Mouse (Mus musculus): ENCODE results near the gene Gm17535.
"Not testable (repeated sequence)": the region's sequence is repeated elsewhere in the genome, so short reads cannot be mapped to it uniquely, and the experiment has no call there.

Gene Gm17535

DNA sequence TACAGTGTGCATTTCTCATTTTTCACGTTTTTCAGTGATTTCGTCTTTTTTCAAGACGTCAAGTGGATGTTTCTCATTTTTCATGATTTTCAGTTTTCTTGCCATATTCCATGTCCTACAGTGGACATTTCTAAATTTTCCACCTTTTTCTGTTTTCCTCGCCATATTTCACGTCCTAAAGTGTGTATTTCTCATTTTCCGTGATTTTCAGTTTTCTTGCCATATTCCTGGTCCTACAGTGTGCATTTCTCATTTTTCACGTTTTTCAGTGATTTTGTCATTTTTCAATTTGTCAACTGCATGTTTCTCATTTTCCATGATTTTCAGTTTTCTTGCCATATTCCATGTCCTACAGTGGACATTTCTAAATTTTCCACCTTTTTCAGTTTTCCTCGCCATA, at the start of gene Gm17535:
TSS of gene Gm17535 (plus strand) at position 301 of the 400 bp plus-strand sequence.
- not testable (repeated sequence) for DNase-seq (ENCODE audit: low spot score)

DNA sequence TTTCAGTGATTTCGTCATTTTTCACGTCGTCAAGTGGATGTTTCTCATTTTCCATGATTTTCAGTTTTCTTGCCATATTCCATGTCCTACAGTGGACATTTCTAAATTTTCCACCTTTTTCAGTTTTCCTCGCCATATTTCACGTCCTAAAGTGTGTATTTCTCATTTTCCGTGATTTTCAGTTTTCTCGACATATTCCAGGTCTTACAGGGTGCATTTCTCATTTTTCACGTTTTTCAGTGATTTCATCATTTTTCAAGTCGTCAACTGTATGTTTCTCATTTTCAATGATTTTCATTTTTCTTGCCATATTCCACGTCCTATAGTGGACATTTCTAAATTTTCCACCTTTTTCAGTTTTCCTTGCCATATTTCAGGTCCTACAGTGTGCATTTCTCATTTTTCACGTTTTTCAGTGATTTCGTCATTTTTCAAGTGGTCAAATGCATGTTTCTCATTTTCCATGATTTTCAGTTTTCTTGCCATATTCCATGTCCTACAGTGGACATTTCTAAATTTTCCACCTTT, 33.9 kb upstream of the Gm17535 start, which contains the start of gene Gm10722:
TSS of gene Gm10722 (plus strand) at position 478 of the 528 bp plus-strand sequence.
- DNase-seq (ENCODE audit: low spot score): peak; percentile 10

DNA sequence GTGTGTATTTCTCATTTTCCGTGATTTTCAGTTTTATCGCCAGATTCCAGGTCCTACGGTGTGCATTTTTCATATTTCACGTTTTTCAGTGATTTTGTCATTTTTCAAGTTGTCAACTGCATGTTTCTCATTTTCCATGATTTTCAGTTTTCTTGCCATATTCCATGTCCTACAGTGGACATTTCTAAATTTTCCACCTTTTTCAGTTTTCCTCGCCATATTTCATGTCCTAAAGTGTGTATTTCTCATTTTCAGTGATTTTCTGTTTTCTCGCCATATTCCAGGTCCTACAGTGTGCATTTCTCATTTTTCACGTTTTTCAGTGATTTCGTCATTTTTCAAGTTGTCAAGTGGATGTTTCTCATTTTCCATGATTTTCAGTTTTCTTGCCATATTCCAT, 33.4 kb upstream of the Gm17535 start:
- peak; percentile 57 for DNase-seq (ENCODE audit: low spot score)

DNA sequence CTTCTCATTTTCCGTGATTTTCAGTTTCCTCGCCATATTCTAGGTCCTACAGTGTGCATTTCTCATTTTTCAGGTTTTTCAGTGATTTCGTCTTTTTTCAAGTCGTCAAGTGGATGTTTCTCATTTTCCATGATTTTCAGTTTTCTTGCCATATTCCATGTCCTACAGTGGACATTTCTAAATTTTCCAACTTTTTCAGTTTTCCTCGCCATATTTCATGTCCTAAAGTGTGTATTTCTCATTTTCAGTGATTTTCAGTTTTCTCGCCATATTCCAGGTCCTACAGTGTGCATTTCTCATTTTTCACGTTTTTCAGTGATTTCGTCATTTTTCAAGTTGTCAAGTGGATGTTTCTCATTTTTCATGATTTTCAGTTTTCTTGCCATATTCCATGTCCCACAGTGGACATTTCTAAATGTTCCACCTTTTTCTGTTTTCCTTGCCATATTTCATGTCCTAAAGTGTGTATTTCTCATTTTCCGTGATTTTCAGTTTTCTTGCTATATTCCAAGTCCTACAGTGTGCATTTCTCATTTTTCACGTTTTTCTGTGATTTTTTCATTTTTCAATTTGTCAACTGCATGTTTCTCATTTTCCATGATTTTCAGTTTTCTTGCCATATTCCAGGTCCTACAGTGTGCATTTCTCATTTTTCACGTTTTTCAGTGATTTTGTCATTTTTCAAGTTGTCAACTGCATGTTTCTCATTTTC, 32.3 kb upstream of the Gm17535 start:
- DNase-seq (ENCODE audit: low spot score): peak; percentile 100

DNA sequence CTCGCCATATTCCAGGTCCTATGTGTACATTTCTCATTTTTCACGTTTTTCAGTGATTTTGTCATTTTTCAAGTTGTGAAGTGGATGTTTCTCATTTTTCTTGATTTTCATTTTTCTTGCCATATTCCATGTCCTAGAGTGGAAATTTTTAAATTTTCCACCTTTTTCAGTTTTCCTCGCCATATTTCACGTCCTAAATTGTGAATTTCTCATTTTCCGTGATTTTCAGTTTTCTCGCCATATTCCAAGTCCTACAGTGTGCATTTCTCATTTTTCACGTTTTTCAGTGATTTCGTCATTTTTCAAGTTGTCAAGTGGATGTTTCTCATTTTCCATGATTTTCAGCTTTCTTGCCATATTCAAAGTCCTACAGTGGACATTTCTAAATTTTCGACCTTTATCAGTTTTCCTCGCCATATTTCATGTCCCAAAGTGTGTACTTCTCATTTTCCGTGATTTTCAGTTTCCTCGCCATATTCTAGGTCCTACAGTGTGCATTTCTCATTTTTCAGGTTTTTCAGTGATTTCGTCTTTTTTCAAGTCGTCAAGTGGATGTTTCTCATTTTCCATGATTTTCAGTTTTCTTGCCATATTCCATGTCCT, 31.5 kb upstream of the Gm17535 start, which contains the start of gene Gm11168:
TSS of gene Gm11168 (plus strand) at position 553 of the 603 bp plus-strand sequence.
- DNase-seq (ENCODE audit: low spot score): not testable (repeated sequence)

DNA sequence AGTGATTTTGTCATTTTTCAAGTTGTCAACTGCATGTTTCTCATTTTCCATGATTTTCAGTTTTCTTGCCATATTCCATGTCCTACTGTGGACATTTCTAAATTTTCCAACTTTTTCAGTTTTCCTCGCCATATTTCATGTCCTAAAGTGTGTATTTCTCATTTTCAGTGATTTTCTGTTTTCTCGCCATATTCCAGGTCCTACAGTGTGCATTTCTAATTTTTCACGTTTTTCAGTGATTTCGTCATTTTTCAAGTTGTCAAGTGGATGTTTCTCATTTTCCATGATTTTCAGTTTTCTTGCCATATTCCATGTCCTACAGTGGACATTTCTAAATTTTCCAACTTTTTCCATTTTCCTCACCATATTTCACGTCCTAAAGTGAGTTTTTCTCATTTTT, 28.2 kb upstream of the Gm17535 start:
- not testable (repeated sequence) for DNase-seq (ENCODE audit: low spot score)

DNA sequence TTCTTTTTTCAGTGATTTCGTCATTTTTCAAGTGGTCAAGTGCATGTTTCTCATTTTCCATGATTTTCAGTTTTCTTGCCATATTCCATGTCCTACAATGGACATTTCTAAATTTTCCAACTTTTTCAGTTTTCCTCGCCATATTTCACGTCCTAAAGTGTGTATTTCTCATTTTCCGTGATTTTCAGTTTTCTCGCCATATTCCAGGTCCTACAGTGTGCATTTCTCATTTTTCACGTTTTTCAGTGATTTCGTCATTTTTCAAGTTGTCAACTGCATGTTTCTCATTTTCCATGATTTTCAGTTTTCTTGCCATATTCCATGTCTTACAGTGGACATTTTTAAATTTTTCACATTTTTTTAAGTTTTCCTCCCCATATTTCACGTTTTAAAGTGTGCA, 27.8 kb upstream of the Gm17535 start:
- peak; percentile 92 for DNase-seq (ENCODE audit: low spot score)

DNA sequence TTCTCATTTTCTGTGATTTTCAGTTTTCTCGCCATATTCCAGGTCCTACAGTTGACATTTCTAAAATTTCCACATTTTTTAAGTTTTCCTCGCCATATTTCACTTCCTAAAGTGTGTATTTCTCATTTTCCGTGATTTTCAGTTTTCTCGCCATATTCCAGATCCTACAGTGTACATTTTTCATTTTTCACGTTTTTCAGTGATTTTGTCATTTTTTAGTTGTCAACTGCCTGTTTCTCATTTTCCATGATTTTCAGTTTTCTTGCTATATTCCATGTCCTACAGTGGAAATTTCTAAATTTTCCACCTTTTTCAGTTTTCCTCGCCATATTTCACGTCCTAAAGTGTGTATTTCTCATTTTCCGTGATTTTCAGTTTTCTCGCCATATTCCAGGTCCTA, 27.1 kb upstream of the Gm17535 start:
- not testable (repeated sequence) for DNase-seq (ENCODE audit: low spot score)

DNA sequence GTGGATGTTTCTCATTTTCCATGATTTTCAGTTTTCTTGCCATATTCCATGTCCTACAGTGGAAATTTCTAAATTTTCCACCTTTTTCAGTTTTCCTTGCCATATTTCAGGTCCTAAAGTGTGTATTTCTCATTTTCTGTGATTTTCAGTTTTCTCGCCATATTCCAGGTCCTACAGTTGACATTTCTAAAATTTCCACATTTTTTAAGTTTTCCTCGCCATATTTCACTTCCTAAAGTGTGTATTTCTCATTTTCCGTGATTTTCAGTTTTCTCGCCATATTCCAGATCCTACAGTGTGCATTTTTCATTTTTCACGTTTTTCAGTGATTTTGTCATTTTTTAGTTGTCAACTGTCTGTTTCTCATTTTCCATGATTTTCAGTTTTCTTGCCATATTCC, 25.1 kb upstream of the Gm17535 start:
- DNase-seq (ENCODE audit: low spot score): not testable (repeated sequence)

DNA sequence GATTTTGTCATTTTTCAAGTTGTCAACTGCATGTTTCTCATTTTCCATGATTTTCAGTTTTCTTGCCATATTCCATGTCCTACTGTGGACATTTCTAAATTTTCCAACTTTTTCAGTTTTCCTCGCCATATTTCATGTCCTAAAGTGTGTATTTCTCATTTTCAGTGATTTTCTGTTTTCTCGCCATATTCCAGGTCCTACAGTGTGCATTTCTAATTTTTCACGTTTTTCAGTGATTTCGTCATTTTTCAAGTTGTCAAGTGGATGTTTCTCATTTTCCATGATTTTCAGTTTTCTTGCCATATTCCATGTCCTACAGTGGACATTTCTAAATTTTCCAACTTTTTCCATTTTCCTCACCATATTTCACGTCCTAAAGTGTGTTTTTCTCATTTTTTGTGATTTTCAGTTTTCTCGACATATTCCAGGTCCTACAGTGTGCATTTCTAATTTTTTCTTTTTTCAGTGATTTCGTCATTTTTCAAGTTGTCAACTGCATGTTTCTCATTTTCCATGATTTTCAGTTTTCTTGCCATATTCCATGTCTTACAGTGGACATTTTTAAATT, 22.3 kb upstream of the Gm17535 start:
- not testable (repeated sequence) for DNase-seq (ENCODE audit: low spot score)

DNA sequence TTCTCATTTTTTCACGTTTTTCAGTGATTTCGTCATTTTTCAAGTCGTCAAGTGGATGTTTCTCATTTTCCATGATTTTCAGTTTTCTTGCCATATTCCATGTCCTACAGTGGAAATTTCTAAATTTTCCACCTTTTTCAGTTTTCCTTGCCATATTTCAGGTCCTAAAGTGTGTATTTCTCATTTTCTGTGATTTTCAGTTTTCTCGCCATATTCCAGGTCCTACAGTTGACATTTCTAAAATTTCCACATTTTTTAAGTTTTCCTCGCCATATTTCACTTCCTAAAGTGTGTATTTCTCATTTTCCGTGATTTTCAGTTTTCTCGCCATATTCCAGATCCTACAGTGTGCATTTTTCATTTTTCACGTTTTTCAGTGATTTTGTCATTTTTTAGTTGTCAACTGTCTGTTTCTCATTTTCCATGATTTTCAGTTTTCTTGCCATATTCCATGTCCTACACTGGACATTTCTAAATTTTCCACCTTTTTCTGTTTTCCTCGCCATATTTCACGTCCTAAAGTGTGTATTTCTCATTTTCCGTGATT, 21.6 kb upstream of the Gm17535 start, which contains the start of gene Gm10721:
TSS of gene Gm10721 (plus strand) at position 408 of the 547 bp plus-strand sequence.
- not testable (repeated sequence) for DNase-seq (ENCODE audit: low spot score)

DNA sequence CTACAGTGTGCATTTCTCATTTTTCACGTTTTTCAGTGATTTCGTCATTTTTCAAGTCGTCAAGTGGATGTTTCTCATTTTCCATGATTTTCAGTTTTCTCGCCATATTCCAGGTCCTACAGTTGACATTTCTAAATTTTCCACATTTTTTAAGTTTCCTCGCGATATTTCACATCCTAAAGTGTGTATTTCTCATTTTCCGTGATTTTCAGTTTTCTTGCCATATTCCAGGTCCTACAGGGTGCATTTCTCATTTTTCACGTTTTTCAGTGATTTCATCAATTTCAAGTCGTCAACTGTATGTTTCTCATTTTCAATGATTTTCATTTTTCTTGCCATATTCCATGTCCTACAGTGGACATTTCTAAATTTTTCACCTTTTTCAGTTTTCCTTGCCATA, 19.0 kb upstream of the Gm17535 start, which contains the start of gene Gm10720:
TSS of gene Gm10720 (plus strand) at position 301 of the 400 bp plus-strand sequence.
- DNase-seq (ENCODE audit: low spot score): not testable (repeated sequence)

DNA sequence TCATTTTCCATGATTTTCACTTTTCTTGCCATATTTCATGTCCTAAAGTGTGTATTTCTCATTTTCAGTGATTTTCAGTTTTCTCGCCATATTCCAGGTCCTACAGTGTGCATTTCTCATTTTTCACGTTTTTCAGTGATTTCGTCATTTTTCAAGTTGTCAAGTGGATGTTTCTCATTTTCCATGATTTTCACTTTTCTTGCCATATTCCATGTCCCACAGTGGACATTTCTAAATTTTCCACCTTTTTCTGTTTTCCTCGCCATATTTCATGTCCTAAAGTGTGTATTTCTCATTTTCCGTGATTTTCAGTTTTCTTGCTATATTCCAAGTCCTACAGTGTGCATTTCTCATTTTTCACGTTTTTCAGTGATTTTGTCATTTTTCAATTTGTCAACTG, 18.5 kb upstream of the Gm17535 start:
- DNase-seq (ENCODE audit: low spot score): peak; percentile 13

DNA sequence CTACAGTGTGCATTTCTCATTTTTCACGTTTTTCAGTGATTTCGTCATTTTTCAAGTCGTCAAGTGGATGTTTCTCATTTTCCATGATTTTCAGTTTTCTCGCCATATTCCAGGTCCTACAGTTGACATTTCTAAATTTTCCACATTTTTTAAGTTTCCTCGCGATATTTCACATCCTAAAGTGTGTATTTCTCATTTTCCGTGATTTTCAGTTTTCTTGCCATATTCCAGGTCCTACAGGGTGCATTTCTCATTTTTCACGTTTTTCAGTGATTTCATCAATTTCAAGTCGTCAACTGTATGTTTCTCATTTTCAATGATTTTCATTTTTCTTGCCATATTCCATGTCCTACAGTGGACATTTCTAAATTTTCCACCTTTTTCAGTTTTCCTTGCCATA, 17.3 kb upstream of the Gm17535 start, which contains the start of gene Gm10719:
TSS of gene Gm10719 (plus strand) at position 301 of the 400 bp plus-strand sequence.
- DNase-seq (ENCODE audit: low spot score): not testable (repeated sequence)

DNA sequence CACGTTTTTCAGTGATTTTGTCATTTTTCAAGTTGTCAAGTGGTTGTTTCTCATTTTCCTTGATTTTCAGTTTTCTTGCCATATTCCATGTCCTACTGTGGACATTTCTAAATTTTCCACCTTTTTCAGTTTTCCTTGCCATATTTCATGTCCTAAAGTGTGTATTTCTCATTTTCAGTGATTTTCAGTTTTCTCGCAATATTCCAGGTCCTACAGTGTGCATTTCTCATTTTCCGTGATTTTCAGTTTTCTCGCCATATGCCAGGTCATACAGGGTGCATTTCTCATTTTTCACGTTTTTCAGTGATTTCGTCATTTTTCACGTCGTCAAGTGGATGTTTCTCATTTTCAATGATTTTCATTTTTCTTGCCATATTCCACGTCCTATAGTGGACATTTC, 15.5 kb upstream of the Gm17535 start:
- peak; percentile 39 for DNase-seq (ENCODE audit: low spot score)

DNA sequence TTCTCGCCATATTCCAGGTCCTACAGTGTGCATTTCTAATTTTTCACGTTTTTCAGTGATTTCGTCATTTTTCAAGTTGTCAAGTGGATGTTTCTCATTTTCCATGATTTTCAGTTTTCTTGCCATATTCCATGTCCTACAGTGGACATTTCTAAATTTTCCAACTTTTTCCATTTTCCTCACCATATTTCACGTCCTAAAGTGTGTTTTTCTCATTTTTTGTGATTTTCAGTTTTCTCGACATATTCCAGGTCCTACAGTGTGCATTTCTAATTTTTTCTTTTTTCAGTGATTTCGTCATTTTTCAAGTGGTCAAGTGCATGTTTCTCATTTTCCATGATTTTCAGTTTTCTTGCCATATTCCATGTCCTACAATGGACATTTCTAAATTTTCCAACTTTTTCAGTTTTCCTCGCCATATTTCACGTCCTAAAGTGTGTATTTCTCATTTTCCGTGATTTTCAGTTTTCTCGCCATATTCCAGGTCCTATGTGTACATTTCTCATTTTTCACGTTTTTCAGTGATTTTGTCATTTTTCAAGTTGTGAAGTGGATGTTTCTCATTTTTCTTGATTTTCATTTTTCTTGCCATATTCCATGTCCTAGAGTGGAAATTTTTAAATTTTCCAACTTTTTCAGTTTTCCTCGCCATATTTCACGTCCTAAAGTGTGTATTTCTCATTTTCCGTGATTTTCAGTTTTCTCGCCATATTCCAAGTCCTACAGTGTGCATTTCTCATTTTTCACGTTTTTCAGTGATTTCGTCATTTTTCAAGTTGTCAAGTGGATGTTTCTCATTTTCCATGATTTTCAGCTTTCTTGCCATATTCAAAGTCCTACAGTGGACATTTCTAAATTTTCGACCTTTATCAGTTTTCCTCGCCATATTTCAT, 14.3 kb upstream of the Gm17535 start:
- DNase-seq (ENCODE audit: low spot score): peak; percentile 89

DNA sequence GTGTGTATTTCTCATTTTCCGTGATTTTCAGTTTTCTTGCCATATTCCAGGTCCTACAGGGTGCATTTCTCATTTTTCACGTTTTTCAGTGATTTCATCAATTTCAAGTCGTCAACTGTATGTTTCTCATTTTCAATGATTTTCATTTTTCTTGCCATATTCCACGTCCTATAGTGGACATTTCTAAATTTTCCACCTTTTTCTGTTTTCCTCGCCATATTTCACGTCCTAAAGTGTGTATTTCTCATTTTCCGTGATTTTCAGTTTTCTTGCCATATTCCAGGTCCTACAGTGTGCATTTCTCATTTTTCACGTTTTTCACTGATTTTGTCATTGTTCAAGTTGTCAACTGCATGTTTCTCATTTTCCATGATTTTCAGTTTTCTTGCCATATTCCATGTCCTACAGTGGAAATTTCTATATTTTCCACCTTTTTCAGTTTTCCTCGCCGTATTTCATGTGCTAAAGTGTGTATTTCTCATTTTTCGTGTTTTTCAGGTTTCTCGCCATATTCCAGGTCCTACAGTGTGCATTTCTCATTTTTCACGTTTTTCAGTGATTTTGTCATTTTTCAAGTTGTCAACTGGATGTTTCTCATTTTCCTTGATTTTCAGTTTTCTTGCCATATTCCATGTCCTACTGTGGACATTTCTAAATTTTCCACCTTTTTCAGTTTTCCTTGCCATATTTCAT, 11.9 kb upstream of the Gm17535 start:
- peak; percentile 88 for DNase-seq (ENCODE audit: low spot score)

DNA sequence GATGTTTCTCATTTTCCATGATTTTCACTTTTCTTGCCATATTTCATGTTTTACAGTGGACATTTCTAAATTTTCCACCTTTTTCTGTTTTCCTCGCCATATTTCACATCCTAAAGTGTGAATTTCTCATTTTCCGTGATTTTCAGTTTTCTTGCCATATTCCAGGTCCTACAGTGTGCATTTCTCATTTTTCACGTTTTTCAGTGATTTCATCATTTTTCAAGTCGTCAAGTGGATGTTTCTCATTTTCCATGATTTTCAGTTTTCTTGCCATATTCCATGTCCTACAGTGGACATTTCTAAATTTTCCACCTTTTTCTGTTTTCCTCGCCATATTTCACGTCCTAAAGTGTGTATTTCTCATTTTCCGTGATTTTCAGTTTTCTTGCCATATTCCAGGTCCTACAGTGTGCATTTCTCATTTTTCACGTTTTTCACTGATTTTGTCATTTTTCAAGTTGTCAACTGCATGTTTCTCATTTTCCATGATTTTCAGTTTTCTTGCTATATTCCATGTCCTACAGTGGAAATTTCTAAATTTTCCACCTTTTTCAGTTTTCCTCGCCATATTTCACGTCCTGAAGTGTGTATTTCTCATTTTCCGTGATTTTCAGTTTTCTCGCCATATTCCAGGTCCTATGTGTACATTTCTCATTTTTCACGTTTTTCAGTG, 11.0 kb upstream of the Gm17535 start, which contains the start of gene Gm10718:
TSS of gene Gm10718 (plus strand) at position 236 of the 673 bp plus-strand sequence.
- peak; percentile 65 for DNase-seq (ENCODE audit: low spot score)

DNA sequence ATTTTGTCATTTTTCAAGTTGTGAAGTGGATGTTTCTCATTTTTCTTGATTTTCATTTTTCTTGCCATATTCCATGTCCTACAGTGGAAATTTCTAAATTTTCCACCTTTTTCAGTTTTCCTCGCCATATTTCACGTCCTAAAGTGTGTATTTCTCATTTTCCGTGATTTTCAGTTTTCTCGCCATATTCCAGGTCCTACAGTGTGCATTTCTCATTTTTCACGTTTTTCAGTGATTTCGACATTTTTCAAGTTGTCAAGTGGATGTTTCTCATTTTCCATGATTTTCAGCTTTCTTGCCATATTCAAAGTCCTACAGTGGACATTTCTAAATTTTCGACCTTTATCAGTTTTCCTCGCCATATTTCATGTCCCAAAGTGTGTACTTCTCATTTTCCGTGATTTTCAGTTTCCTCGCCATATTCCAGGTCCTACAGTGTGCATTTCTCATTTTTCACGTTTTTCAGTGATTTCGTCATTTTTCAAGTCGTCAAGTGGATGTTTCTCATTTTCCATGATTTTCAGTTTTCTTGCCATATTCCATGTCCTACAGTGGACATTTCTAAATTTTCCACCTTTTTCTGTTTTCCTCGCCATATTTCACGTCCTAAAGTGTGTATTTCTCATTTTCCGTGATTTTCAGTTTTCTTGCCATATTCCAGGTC, 10.3 kb upstream of the Gm17535 start:
- DNase-seq (ENCODE audit: low spot score): peak; percentile 88
